Mouse (Mus musculus) left cerebral cortex, adult 18-20 months (tissue): ENCODE data around the gene Gm17482. TPM values are rescaled to one million over a fixed set of nuclear protein-coding genes. Genes with fewer than 3 reads are reported as not detected.
"Not testable (repeated sequence)": the region's sequence is repeated elsewhere in the genome, so short reads cannot be mapped to it uniquely, and the experiment has no call there.

ENCODE experiments used
- DNase-seq, 2 experiments: peaks; one replicate each; pipeline ENCODE4 v3.0.0; 2021 to 2022; ENCODE audit warnings: low spot score in 2 of 2, mixed read lengths in 1 of 2
- long read RNA-seq, 2 experiments: library from polyadenylated mRNA; stranded (forward); transcript quantifications; one replicate each; pipeline ENCODE4 v2.0.0; 2021
- total RNA-seq, 2 experiments: library from RNA; stranded (reverse); gene quantifications; 2 replicates each; pipeline ENCODE4 v1.2.3; 2021

Gm17482 gene
- not detected for total RNA-seq
- long read RNA-seq, experiment 1, partial matches to known transcripts = 0 of 4 reads
- long read RNA-seq, experiment 1, other reads (novel, unspliced or antisense) = 4 of 4 reads
- long read RNA-seq, experiment 2, partial matches to known transcripts = 0 of 1 reads
- long read RNA-seq, experiment 2, other reads (novel, unspliced or antisense) = 1 of 1 reads

- no peak for DNase-seq
Observed at GRCm38 (mm10) chr6:115227043-115227442, at the start of gene Gm17482. Gm17482 (plus strand) TSS chr6:115227343.

GRCm38 (mm10) chr6:115178826-115179225 is 48.3 kb upstream of the Gm17482 start:
- no peak for DNase-seq

DNA sequence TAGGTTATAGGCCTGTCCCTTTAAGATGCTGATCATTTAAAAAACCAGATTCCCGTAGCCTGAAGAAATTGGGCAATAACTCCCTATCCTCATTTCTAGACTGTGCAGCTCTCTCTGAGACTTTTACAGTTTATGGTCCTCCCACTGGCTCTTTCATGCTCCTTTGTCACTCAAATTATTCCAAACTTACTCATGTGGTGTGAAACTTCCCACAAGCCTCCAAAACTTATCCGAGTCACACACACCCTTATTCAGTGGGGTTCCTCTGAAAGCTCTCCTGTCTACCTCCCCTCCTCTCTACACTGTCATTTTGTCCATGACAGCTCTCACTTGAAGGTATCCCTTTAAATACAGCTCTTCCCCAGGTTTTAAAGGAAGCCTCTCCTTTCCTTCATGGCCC is 46.0 kb upstream of the Gm17482 start:
- DNase-seq = no peak

DNA sequence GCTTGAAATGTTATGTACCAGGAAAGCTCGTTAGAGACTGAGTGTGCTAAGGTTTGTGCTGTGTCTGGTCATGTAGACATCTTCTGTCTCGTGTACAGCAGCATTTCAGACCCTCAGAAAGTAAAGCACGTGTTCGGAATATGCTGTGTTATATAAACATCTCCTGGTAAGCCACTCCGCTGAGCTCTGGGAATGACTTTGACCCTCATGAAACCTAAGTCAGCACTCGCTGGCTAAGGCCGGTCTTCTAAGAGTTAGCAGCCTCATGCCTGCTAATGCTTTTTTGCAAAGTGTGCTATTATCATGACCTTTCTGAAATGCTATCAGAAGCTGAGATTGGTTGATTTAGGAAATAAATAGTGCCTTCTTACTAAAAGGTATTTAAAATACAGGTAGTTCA is 36.0 kb upstream of the Gm17482 start:
- no peak for DNase-seq

DNA sequence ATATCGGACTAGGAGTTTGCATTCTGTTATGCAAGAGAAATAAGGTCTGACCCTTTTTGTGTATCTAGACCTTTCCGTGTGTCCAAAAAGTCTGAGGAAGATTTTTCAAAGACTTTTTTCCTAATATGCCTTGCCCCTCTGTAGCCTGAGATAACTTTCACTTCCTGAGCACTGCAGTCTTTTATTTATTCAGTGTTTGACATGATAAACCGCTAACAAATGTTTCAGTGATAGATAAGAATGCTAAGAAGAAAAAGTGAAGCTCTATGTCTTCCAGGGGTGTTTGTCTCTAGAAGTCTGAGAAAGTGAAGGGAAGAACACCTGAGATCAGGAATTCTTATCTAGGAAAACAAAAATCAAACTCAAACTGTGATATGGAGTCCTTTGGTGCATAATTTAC is 26.4 kb upstream of the Gm17482 start:
- no peak for DNase-seq

GRCm38 (mm10) chr6:115203029-115203428 is 24.1 kb upstream of the Gm17482 start:
- DNase-seq = no peak

DNA sequence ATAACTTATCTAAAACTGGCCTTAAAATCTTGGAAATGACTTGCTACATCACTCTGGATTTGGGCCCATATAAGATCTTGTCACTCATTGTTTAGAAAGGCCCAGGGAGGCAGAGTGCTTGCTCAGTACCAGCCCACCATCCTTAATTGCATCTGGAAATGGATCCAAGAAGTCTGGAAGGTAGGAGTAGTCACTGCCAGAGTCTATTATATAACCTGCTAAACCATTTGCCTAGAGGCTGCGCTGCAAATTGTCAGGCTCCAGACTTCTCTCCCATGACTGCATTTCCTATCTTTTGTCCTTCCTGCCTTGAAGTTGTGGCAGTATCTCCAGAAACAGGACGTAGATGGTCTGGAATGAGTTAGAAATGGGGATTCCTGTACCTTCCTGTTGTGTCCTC is 17.0 kb upstream of the Gm17482 start:
- peak in 1 of 2 experiments; percentile 53 for DNase-seq

- no peak for DNase-seq
Observed at GRCm38 (mm10) chr6:115210820-115211219, 16.3 kb upstream of the Gm17482 start.

- no peak for DNase-seq
Observed at GRCm38 (mm10) chr6:115212132-115212903, 14.8 kb upstream of the Gm17482 start.

- DNase-seq = no peak
Observed at GRCm38 (mm10) chr6:115213129-115213528, 14.0 kb upstream of the Gm17482 start.

GRCm38 (mm10) chr6:115221215-115221641 is 5.9 kb upstream of the Gm17482 start:
- DNase-seq = peak; percentile 53 to 64

GRCm38 (mm10) chr6:115225519-115225918 is 1.6 kb upstream of the Gm17482 start:
- DNase-seq = peak in 1 of 2 experiments; percentile 33

GRCm38 (mm10) chr6:115227529-115227928 is 386 bp downstream of the Gm17482 start:
- peak; percentile 79 to 85 for DNase-seq

DNA sequence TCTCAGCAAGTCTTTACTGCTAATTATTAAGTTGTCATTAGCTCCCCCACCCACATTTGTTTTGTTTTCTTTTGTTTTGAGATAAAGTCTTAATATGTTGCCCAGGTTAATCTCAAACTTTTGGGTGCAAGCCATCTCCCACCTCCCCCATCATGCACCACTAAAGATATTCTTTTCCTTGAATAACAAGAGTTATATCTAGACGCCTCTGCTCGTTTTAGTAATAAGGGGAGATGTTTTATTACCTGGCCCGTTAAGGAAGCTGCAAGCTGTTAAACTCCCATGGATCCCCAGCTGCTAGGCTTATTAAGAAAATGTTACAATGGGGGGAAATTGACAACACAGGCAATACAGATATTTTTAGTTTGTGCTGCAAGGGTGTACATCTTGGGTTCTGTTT is 3.4 kb downstream of the Gm17482 start:
- DNase-seq = no peak

DNA sequence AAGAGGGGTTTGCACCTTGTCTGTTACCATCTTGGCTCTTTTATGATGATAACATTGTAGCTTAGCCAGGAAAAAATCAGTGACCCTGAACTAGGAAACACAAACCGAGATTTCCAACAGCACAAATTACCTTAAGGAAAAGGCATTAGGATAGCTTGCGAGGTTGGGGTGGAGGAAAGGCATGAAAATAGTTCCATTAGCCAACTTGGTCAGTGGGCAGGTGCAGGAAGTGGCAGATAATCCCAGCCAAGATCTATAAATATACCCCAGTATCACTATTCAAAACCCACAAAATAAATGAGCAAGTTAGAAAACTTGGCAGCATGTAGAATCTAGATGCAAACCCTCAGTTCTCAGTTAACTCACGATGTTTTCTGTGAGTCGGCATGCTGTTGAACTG is 4.7 kb downstream of the Gm17482 start:
- DNase-seq = no peak

DNA sequence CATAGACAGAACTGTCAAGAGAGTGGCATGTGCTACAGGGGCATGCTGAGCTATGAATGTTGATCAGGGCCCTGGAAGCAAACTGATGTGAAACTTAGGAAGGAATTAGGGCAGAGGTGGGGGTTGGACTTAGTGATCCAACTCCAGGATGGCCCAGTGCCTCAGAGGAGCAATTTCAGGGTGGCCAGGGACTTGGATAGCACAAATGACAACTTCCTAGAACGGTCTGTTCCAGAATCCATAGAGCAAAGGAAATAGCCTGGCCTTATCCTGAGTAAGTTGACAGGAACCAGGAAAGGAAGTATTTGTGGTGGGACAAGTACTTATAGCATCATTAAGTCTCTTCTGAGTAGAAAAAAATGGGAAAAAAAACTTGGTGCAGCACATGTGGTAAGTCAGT is 5.4 kb downstream of the Gm17482 start:
- no peak for DNase-seq

DNA sequence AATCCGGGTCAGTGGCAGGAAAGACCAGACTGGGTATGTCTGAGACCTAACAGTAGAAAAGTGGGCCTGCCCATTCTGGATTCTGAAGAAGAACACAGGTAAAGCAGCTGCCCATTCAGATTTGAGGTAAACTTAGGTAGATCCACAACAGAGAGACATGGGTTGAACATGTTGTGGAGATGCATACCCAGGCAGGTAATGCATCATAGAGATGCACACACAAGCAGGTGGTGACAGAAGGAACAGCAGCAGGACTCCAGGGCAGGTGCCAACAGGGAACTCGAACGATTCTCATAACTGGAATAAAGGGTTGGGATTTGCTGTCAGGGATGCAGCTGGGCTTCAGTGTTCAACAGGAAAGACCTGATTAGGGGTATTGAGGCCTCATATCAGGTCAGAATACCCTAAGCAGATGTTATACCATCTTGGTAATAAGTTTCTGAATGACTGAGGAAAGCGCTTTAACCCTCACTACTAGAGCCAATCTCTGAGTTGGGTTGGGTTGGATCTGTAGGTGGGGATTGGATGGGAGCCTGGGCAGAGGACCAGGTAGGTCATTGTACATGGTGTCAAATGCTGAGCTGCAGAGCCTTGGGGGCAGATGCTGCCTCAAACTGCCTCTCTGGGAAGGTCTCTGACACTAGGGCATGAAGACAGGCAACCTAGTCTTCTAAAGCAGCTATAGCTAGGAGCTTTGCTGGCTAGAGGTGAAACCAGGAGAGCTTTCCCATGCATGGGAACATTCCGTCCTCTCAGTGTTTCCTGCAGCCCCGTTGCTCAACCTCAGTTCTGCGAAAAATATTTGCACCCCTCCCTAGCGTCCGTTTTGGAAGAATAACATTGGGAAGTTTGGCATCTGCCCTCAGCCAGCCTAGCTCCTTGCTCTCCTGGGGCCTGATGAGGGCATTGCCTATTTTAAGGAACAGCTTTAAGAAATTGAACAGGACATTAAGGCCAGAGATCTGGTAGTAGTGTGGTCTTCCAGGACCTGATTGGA is 11.2 kb downstream of the Gm17482 start:
- no peak for DNase-seq

DNA sequence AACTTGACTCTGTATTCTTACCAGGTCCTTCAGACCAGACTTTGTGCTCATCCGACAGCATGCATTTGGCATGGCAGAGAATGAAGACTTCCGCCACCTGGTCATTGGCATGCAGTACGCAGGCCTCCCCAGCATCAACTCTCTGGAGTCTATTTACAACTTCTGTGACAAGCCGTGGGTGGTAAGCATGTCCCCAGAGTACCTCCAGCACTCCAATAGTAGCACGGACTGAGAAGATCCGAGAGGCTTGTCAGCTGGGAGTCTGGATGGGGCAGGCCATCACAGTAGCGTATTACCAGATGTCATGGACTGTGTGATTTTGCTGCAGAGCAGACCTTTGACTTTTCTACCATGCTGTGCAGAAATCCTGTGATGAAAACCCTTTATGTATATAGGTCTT is 12.2 kb downstream of the Gm17482 start:
- peak in 1 of 2 experiments; percentile 31 for DNase-seq

GRCm38 (mm10) chr6:115240431-115240830 is 13.3 kb downstream of the Gm17482 start:
- DNase-seq = not testable (repeated sequence)

GRCm38 (mm10) chr6:115241131-115241699 is 14.1 kb downstream of the Gm17482 start:
- no peak for DNase-seq

DNA sequence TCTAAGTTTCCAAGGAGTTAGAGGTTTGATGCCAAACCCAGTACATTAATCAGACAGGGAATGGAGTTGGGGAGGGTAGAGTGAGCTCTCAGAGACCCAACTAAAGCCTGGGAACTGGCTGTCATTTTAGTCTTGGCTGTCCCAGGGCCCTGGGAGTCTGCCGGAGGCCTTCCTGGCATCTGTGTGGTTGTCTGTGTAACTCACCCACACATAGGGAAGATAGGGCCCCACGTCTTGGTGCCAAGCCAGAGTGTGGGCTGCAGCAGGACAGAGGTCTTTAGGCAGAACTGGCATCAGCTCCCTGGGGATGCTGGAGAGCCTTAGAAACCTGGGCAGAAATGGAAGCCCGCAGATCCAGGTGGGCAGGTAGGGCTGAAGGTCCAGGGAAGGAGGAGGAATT is 14.8 kb downstream of the Gm17482 start:
- peak in 1 of 2 experiments; percentile 21 for DNase-seq
